Mouse (Mus musculus) olfactory bulb, adult 2 months (tissue): ENCODE measurements around the gene Mrpl37.

Experiments
- CTCF ChIP-seq: fragments of 200-500 bp; IDR thresholded peaks from 2 replicates; pipeline ENCODE4 v1.5.1; 2012; ENCODE audit warnings: low read depth, mild to moderate bottlenecking, low read length, moderate library complexity; ENCODE audit not compliant: insufficient read depth
- POLR2A ChIP-seq: fragments of 200-500 bp; IDR thresholded peaks from 2 replicates; pipeline ENCODE4 v1.6.1; 2012; ENCODE audit warnings: mild to moderate bottlenecking, low read depth, low read length, moderate library complexity; ENCODE audit not compliant: insufficient read depth

DNA sequence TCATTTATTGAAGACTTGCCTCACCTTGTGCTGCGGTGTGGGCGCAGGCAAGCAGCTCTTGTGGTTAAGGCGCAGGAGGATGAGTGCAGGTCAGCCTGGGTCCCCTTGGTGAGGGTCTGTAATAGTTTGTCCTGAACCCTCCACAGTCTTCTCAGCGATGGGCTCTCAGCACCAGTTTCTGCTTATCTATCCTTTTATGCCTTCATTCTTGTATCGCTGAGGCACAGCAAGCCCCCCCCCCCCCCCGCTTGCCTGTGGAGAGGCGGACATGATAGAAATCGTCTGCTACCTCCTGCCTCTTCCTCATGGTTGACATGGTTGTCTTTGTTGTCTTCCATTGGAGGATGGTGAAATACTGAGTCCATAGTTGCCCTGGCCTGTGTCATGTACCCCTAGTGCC lies 59.3 kb downstream of the Mrpl37 start:
- no peak for TF ChIP-seq POLR2A
- no peak for TF ChIP-seq CTCF
